Mouse (Mus musculus) stomach, postnatal 0 days (tissue): Measurements from ENCODE around the gene Foxe1. TPM values are rescaled to one million over a fixed set of nuclear protein-coding genes. Genes with fewer than 3 reads are reported as not detected.

Experiments
- ATAC-seq: fragments of 200-750 bp; cut with Nextera tagmentation; 2 replicates; pipeline ENCODE4 v1.8.0; 2017; ENCODE audit not compliant: low FRiP score, low TSS enrichment
- DNase-seq: peaks from one replicate; pipeline ENCODE4 v3.0.0-alpha.2; 2016; ENCODE audit warnings: low spot score
- H3K27ac ChIP-seq: fragments of 300-500 bp; sonication (generic); replicated peaks from 2 replicates; pipeline ENCODE4 v1.5.1; 2014; ENCODE audit warnings: mild to moderate bottlenecking, control low read depth
- H3K27me3 ChIP-seq: fragments of 300-500 bp; sonication (generic); 2 replicates; pipeline ENCODE4 v1.6.1; 2014; ENCODE audit warnings: low read length; ENCODE audit not compliant: control insufficient read depth, insufficient read depth
- H3K36me3 ChIP-seq: fragments of 300-500 bp; sonication (generic); 2 replicates; pipeline ENCODE4 v1.6.1; 2014; ENCODE audit warnings: low read length, mixed read lengths; ENCODE audit not compliant: control insufficient read depth, insufficient read depth
- H3K4me1 ChIP-seq: fragments of 300-500 bp; sonication (generic); replicated peaks from 2 replicates; pipeline ENCODE4 v1.6.1; 2014; ENCODE audit warnings: antibody characterized with exemption; ENCODE audit not compliant: control insufficient read depth, insufficient read depth
- H3K4me2 ChIP-seq: fragments of 300-500 bp; sonication (generic); replicated peaks from 2 replicates; pipeline ENCODE4 v1.6.1; 2014; ENCODE audit warnings: low read depth, mild to moderate bottlenecking, control low read depth, moderate library complexity
- H3K4me3 ChIP-seq: fragments of 300-500 bp; sonication (generic); 2 replicates; pipeline ENCODE4 v1.5.1; 2014; ENCODE audit warnings: low read depth, low read length, control low read depth
- H3K9ac ChIP-seq: fragments of 300-500 bp; sonication (generic); 2 replicates; pipeline ENCODE4 v1.6.1; 2014; ENCODE audit warnings: mild to moderate bottlenecking, low read length, control low read depth, mixed read lengths
- H3K9me3 ChIP-seq: fragments of 300-500 bp; sonication (generic); 2 replicates; pipeline ENCODE4 v1.6.1; 2016; ENCODE audit warnings: low read length; ENCODE audit not compliant: control insufficient read depth
- CTCF ChIP-seq: IDR thresholded peaks from 2 replicates; pipeline ENCODE4 v1.5.1; 2016; ENCODE audit warnings: antibody characterized with exemption, low read depth, mild to moderate bottlenecking, moderate library complexity
- EP300 ChIP-seq: optimal IDR thresholded peaks from 2 replicates; pipeline ENCODE3; 2016; ENCODE audit warnings: antibody characterized with exemption
- WGBS: fragments of 180-500 bp; shearing (Covaris S2); extraction: QIAGEN DNeasy Blood & Tissue Kit; methylation state at CpG from one replicate; pipeline ENCODE4 v1.1.7; 2014; 5-methylcytosine and 5-hydroxymethylcytosine counted together
- polyA plus RNA-seq: library from polyadenylated mRNA; unstranded; fragments of >200 nt; fragmentation: Nextera tagmentation; extraction: Ambion mirVana; gene quantifications from 2 replicates; pipeline ENCODE4 v1.2.1, GENCODE M21; 2015

Gene Foxe1
- polyA plus RNA-seq, 1 experiment from 2014 or later: 0.78 TPM

DNA sequence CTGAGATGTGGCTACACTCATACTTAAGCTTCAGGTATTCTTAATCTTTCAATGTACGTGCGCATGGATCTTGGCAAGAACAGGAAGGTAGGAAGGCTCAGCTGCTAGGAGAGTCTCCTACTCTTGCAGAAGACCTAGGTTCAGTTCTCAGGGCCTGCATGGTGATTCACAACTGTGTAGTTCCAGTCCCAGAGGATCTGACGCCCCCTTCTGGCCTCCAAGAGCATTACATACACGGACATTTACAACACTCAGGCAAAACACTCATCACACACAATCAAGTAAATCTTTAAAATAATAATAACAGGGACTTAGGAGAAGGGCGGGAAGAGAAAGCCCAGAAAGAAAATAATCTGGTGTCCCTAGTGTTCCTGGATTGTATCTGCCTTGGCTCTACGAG, 31.0 kb downstream of the Foxe1 start:
- Histone ChIP-seq H3K9me3 (no peaks in the 10 kb centered on the region), H3K27ac (no peak overlapping the region), H3K27me3 (no peaks in the 10 kb centered on the region), H3K36me3 (peaks cover 7% of the 10 kb centered on the region; the same call in 1 of the 2 replicates), H3K4me3 (no peak overlapping the region), H3K4me2 (peak overlapping the region; percentile 53), H3K4me1 (no peaks in the 10 kb centered on the region), H3K9ac (no peak overlapping the region)
- TF ChIP-seq EP300: no peak
- peak; percentile 66 for TF ChIP-seq CTCF
- DNase-seq: no peak
- 54% methylated on average over 6 of the region's 6 CpGs for WGBS
- no peak for ATAC-seq

DNA sequence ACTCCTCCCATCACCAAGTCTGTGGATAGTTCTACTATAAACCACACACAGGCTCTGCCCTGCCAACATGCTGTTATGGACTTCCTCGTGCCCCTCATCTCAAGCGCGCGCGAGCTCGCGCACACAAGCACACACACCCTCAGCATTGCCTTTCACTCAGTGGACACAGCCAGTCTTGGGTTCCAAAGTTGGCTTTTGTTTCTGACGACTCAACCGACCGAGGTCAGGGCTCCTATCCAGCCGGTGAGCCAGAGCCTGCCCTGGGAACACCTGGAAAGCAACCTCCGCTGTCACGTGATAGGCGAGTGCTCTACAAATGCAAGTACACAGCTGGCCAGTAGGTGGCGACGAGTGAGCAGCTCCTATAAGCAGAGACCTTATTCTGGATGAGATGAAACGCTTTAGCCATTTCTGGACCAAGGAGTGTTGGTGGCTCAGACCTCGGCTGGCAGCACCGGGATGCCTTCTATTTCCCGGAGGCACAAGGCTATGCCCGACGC, 31.5 kb downstream of the Foxe1 start:
- DNase-seq (peak; percentile 87), ATAC-seq (peak; percentile 80)
- H3K4me3 ChIP-seq: peak overlapping the region; percentile 28
- no peaks in the 10 kb centered on the region for H3K4me1 ChIP-seq
- no peak overlapping the region for H3K9ac ChIP-seq
- 20% methylated on average over 22 of the region's 22 CpGs for WGBS
- H3K9me3 ChIP-seq: no peaks in the 10 kb centered on the region
- peak overlapping the region; percentile 53 for H3K4me2 ChIP-seq
- TF ChIP-seq CTCF (peak; percentile 96), EP300 (no peak)
- H3K27me3 ChIP-seq: no peaks in the 10 kb centered on the region
- H3K27ac ChIP-seq: no peak overlapping the region
- H3K36me3 ChIP-seq: peaks cover 9% of the 10 kb centered on the region; the same call in 1 of the 2 replicates

DNA sequence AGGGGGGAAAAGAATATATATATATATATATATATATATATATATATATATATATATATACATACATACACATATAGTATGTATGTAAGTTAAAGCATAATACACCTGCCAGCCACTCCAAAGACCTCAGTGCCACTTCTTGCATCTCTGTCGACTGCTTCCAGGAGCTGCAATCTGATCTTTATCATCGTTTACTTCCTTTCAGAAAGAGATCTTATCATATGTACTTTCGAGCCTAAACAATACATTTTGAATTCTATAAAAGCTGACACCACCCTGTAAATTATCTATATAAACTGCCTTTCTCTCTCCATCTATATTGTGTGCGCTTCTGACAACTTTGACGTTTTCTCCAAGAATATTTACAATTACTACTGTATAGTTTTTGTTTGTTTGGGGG, 45.1 kb downstream of the Foxe1 start:
- Histone ChIP-seq H3K4me2 (peak overlapping the region; percentile 72), H3K27ac (peak overlapping the region; percentile 93), H3K36me3 (peaks cover 4% of the 10 kb centered on the region; the same call in 1 of the 2 replicates), H3K27me3 (no peaks in the 10 kb centered on the region), H3K9me3 (no peaks in the 10 kb centered on the region), H3K4me1 (no peaks in the 10 kb centered on the region), H3K9ac (peak overlapping the region; percentile 79), H3K4me3 (peak overlapping the region; percentile 71)
- TF ChIP-seq EP300: no peak
- no peak for TF ChIP-seq CTCF
- 12% methylated on average over 5 of the region's 5 CpGs for whole genome bisulfite sequencing
- ATAC-seq: no peak
- DNase-seq: no peak

DNA sequence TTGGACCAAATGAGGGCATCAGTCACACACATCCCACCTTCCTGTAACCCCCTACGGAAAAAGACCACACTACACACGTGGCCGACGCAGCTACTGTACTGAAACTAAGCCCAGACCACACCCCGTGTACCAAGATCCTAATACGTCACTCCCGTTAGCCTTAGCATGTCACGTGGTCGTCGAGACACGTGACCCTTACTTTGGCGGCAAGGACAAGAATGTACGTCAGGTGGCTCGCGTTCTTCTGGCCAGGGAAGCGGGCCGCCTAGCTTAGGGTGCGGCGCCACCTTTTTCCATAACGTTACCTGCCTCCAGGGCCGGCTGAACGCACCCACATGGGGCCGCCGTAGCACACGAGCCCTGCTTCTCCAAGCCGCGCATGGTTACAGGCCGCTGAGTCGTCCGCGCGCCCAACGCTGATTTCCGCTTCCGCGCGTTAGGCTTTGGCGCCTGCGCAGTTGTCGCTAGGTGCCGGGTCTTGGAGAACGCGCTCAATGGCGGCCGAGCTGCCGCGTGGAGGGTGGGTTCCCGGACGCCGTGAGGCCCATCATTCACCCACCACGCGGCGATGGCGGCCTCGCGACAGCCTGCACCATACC, 45.7 kb downstream of the Foxe1 start, which contains the start of gene Trmo:
Gene Trmo, minus strand, starts transcription at position 425 of the 599 bp plus-strand sequence.
- peak within 1 kb of the TSS; percentile 79 for H3K9ac ChIP-seq
- H3K4me2 ChIP-seq: peak within 1 kb of the TSS; percentile 72
- no peaks in the 10 kb centered on the region for H3K4me1 ChIP-seq
- under 1% methylated on average over 56 of the region's 56 CpGs for WGBS
- ATAC-seq (peak; percentile 94), DNase-seq (peak; percentile 94)
- peaks cover 4% of the 10 kb centered on the region; the same call in 1 of the 2 replicates for H3K36me3 ChIP-seq
- TF ChIP-seq EP300: no peak
- TF ChIP-seq CTCF: 0 out of 2 replicates have a peak, but pooled peaks have one; percentile 4
- peak within 1 kb of the TSS; percentile 71 for H3K4me3 ChIP-seq
- H3K27ac ChIP-seq: peak within 1 kb of the TSS; percentile 93
- H3K9me3 ChIP-seq: no peaks in the 10 kb centered on the region
- no peaks in the 10 kb centered on the region for H3K27me3 ChIP-seq

DNA sequence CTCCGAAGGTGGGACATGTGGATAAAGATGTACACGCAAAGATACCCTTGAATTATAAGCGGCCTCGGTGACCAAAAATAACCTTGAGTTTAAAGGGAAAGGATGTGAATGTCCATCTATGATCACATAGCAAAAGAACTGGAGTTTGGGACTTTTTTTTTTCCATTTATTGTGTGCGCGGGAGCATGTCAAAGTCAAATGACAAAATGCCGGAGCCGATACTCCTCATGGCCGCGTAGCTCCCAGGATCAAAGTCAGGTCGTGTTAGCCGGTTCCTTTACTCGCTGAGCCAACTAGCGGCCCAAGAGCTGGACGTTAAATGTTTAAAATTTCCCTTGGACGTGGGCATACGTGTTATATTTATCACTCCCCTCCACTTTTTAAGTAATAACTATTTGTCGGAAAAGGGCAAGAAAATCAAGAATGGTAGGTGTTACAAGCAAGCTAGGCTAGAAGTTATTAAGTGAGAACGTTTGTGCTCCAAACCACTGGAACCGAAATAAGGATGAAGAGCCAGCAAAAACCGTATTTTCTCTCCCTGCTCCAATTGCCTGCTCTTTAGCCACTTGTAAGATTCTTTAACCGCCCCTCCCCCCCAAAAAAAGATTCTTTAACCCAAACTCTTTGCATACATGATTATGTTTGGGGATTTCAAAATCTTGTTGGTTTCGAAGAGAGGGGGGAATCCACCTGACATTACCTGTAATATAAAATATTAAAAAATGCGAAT, 46.4 kb downstream of the Foxe1 start:
- Histone ChIP-seq H3K36me3 (peaks cover 4% of the 10 kb centered on the region; the same call in 1 of the 2 replicates), H3K9me3 (no peaks in the 10 kb centered on the region), H3K27ac (peak overlapping the region; percentile 93), H3K27me3 (no peaks in the 10 kb centered on the region), H3K4me3 (peak overlapping the region; percentile 71), H3K9ac (peak overlapping the region; percentile 79), H3K4me2 (peak overlapping the region; percentile 72), H3K4me1 (no peaks in the 10 kb centered on the region)
- WGBS: 2% methylated on average over 24 of the region's 24 CpGs
- TF ChIP-seq EP300: no peak
- TF ChIP-seq CTCF: peak; percentile 29; the same call in 1 of the 2 replicates
- no peak for ATAC-seq
- peak; percentile 50 for DNase-seq
